Mouse (Mus musculus): ENCODE measurements around the gene Prelp.

DNA sequence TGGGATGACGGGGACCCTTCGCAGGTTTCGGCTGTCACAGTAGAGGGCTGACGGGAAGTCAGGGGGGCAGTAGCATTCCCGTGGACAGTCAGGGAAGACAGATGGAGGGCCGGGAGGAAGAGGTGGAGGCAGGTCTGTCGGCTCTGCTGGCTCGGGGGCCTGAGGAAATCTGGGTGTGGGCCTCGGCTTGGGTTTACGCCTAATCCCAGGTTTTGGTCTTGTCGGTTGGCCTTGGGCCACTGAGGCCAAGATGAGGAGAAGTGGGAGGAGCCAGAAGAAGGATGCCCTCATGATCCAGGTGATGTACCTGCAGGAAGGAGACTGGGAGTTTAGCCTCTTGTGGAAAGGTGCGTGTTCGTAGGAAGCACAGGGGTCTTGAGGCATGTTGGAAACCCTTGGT, 6.1 kb downstream of the Prelp start:
- TF ChIP-seq POLR2A (IDR thresholded peaks at IDR 0.05; ENCODE audit: low read depth, low read length) (no peak), CTCF (conservative IDR thresholded peaks at IDR 0.05; ENCODE audit: insufficient read depth, insufficient read length, low read depth, low read length) (no peak)

Measured in kidney, adult 2 months (tissue).